Mouse (Mus musculus): ENCODE measurements around the gene Gm21861.
"Not testable (repeated sequence)": the region's sequence is repeated elsewhere in the genome, so short reads cannot be mapped to it uniquely, and the experiment has no call there.

Gene Gm21861

DNA sequence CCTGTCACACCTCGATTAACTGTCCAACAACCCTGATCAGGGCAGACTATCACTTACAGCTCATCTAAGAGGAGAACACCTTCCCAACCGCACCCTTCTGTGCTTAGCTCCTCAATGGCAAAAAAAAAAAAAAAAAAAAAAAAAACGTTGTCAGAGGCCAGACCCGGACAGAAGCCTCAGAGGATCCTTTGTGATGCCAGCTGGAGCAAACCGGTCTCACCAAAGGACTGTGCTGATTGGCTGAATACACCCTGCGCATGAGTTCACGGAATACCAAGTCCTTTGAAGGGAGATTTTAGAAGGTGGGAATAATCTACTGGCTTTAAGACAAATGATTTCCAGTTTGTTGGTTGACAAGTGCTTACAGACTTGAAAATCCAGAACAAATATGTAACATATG lies at the start of gene Gm21861:
Gene Gm21861 (minus strand): TSS at position 101 of the 400 bp plus-strand sequence.
- DNase-seq (ENCODE audit: low read depth, low spot score): not testable (repeated sequence)
